Mouse (Mus musculus): Measurements from ENCODE around the gene Il1r2.

GRCm38 (mm10) chr1:40033315-40033714, 40.6 kb upstream of the Il1r2 start:
- TF ChIP-seq POLR2A (IDR thresholded peaks at IDR 0.05; ENCODE audit: extremely low read depth, insufficient read depth, low read length) (no peak), CTCF (IDR thresholded peaks at IDR 0.05; ENCODE audit: extremely low read depth, insufficient read depth, low read length) (no peak)

All from cortical plate, adult 2 months (tissue).